Mouse (Mus musculus): ENCODE results near the gene Cdk5rap1. TPM values are rescaled to one million over a fixed set of nuclear protein-coding genes. Genes with fewer than 3 reads are reported as not detected.

Cdk5rap1 gene
- polyA plus RNA-seq (2015; fragmentation: Nextera tagmentation; extraction: Ambion mirVana), result 16.2 and 16.7 TPM in 2 replicates

- Histone ChIP-seq H3K9ac (replicated peaks; ENCODE audit: low read depth, low read length) (peak within 1 kb of the TSS; percentile 97), H3K27ac (ENCODE audit: low read length) (peak within 1 kb of the TSS; percentile 65), H3K27me3 (replicated peaks; ENCODE audit: control insufficient read depth, insufficient read depth, low read length) (no peaks in the 10 kb centered on the region), H3K36me3 (ENCODE audit: control insufficient read depth, insufficient read depth) (peaks cover 3% of the 10 kb centered on the region; the same call in 1 of the 2 replicates), H3K4me3 (replicated peaks; ENCODE audit: low read length) (peak within 1 kb of the TSS; percentile 90), H3K9me3 (ENCODE audit: control insufficient read depth, low read length) (no peaks in the 10 kb centered on the region), H3K4me2 (ENCODE audit: low read length) (peak within 1 kb of the TSS; percentile 80), H3K4me1 (replicated peaks; ENCODE audit: control insufficient read depth, insufficient read depth, low read length) (peaks cover 7% of the 10 kb centered on the region; the same call in 1 of the 2 replicates)
- peak; percentile 47 for ATAC-seq
- 13% methylated on average over 9 of the region's 9 CpGs for WGBS
Observed at GRCm38 (mm10) chr2:154372842-154373500, at the start of gene Cdk5rap1. TSS of gene Cdk5rap1 (minus strand) at chr2:154373010.

- H3K9me3 ChIP-seq (ENCODE audit: control insufficient read depth, low read length), result peaks cover 3% of the 10 kb centered on the region; the same call in 1 of the 2 replicates
- H3K27me3 ChIP-seq (replicated peaks; ENCODE audit: control insufficient read depth, insufficient read depth, low read length), result no peaks in the 10 kb centered on the region
- H3K36me3 ChIP-seq (ENCODE audit: control insufficient read depth, insufficient read depth), result no peaks in the 10 kb centered on the region
- H3K4me2 ChIP-seq (ENCODE audit: low read length), result no peak overlapping the region
- H3K27ac ChIP-seq (ENCODE audit: low read length), result peak overlapping the region; percentile 74
- H3K9ac ChIP-seq (replicated peaks; ENCODE audit: low read depth, low read length), result no peak overlapping the region
- peaks cover 35% of the 10 kb centered on the region for H3K4me1 ChIP-seq (replicated peaks; ENCODE audit: control insufficient read depth, insufficient read depth, low read length)
- no peak overlapping the region for H3K4me3 ChIP-seq (replicated peaks; ENCODE audit: low read length)
- 57% methylated on average over 5 of the region's 5 CpGs for WGBS
- ATAC-seq, result no peak
Observed at GRCm38 (mm10) chr2:154422181-154422580, 49.4 kb upstream of the Cdk5rap1 start.

- no peak overlapping the region for H3K4me3 ChIP-seq (replicated peaks; ENCODE audit: low read length)
- peaks cover 3% of the 10 kb centered on the region; the same call in 1 of the 2 replicates for H3K9me3 ChIP-seq (ENCODE audit: control insufficient read depth, low read length)
- H3K27me3 ChIP-seq (replicated peaks; ENCODE audit: control insufficient read depth, insufficient read depth, low read length), result no peaks in the 10 kb centered on the region
- peak overlapping the region; percentile 74 for H3K27ac ChIP-seq (ENCODE audit: low read length)
- peaks cover 27% of the 10 kb centered on the region for H3K4me1 ChIP-seq (replicated peaks; ENCODE audit: control insufficient read depth, insufficient read depth, low read length)
- no peaks in the 10 kb centered on the region for H3K36me3 ChIP-seq (ENCODE audit: control insufficient read depth, insufficient read depth)
- H3K4me2 ChIP-seq (ENCODE audit: low read length), result no peak overlapping the region
- 13% methylated on average over 7 of the region's 7 CpGs for WGBS
- peak; percentile 82 for ATAC-seq
- no peak overlapping the region for H3K9ac ChIP-seq (replicated peaks; ENCODE audit: low read depth, low read length)
Observed at GRCm38 (mm10) chr2:154420942-154421731, 48.3 kb upstream of the Cdk5rap1 start.

- Histone ChIP-seq H3K4me1 (replicated peaks; ENCODE audit: control insufficient read depth, insufficient read depth, low read length) (peaks cover 25% of the 10 kb centered on the region), H3K27ac (ENCODE audit: low read length) (peak overlapping the region; percentile 59), H3K9ac (replicated peaks; ENCODE audit: low read depth, low read length) (no peak overlapping the region), H3K27me3 (replicated peaks; ENCODE audit: control insufficient read depth, insufficient read depth, low read length) (no peaks in the 10 kb centered on the region), H3K9me3 (ENCODE audit: control insufficient read depth, low read length) (no peaks in the 10 kb centered on the region), H3K4me3 (replicated peaks; ENCODE audit: low read length) (no peak overlapping the region), H3K36me3 (ENCODE audit: control insufficient read depth, insufficient read depth) (no peaks in the 10 kb centered on the region), H3K4me2 (ENCODE audit: low read length) (no peak overlapping the region)
- 21% methylated on average over 9 of the region's 9 CpGs for WGBS
- peak; percentile 67; the same call in 1 of the 2 replicates for ATAC-seq
Observed at GRCm38 (mm10) chr2:154419631-154420515, 47.1 kb upstream of the Cdk5rap1 start.

- H3K4me3 ChIP-seq (replicated peaks; ENCODE audit: low read length), result no peak overlapping the region
- peaks cover 25% of the 10 kb centered on the region for H3K4me1 ChIP-seq (replicated peaks; ENCODE audit: control insufficient read depth, insufficient read depth, low read length)
- no peaks in the 10 kb centered on the region for H3K27me3 ChIP-seq (replicated peaks; ENCODE audit: control insufficient read depth, insufficient read depth, low read length)
- H3K9me3 ChIP-seq (ENCODE audit: control insufficient read depth, low read length), result no peaks in the 10 kb centered on the region
- no peak overlapping the region for H3K9ac ChIP-seq (replicated peaks; ENCODE audit: low read depth, low read length)
- no peaks in the 10 kb centered on the region for H3K36me3 ChIP-seq (ENCODE audit: control insufficient read depth, insufficient read depth)
- no peak overlapping the region for H3K27ac ChIP-seq (ENCODE audit: low read length)
- ATAC-seq, result no peak
- 94% methylated on average over 7 of the region's 7 CpGs for WGBS
- no peak overlapping the region for H3K4me2 ChIP-seq (ENCODE audit: low read length)
Observed at GRCm38 (mm10) chr2:154418001-154418400, 45.2 kb upstream of the Cdk5rap1 start.

- Histone ChIP-seq H3K36me3 (ENCODE audit: control insufficient read depth, insufficient read depth) (no peaks in the 10 kb centered on the region), H3K4me1 (replicated peaks; ENCODE audit: control insufficient read depth, insufficient read depth, low read length) (peaks cover 24% of the 10 kb centered on the region), H3K4me3 (replicated peaks; ENCODE audit: low read length) (no peak overlapping the region), H3K27ac (ENCODE audit: low read length) (no peak overlapping the region), H3K9ac (replicated peaks; ENCODE audit: low read depth, low read length) (no peak overlapping the region), H3K4me2 (ENCODE audit: low read length) (no peak overlapping the region), H3K9me3 (ENCODE audit: control insufficient read depth, low read length) (no peaks in the 10 kb centered on the region), H3K27me3 (replicated peaks; ENCODE audit: control insufficient read depth, insufficient read depth, low read length) (no peaks in the 10 kb centered on the region)
- no peak for ATAC-seq
- WGBS, result 11% methylated on average over 3 of the region's 3 CpGs
Observed at GRCm38 (mm10) chr2:154417107-154417506, 44.3 kb upstream of the Cdk5rap1 start.

GRCm38 (mm10) chr2:154412018-154412666 lies 39.3 kb upstream of the Cdk5rap1 start:
- Histone ChIP-seq H3K9me3 (ENCODE audit: control insufficient read depth, low read length) (no peaks in the 10 kb centered on the region), H3K36me3 (ENCODE audit: control insufficient read depth, insufficient read depth) (no peaks in the 10 kb centered on the region), H3K4me2 (ENCODE audit: low read length) (no peak overlapping the region), H3K4me1 (replicated peaks; ENCODE audit: control insufficient read depth, insufficient read depth, low read length) (peaks cover 9% of the 10 kb centered on the region), H3K9ac (replicated peaks; ENCODE audit: low read depth, low read length) (no peak overlapping the region), H3K27ac (ENCODE audit: low read length) (no peak overlapping the region), H3K4me3 (replicated peaks; ENCODE audit: low read length) (no peak overlapping the region), H3K27me3 (replicated peaks; ENCODE audit: control insufficient read depth, insufficient read depth, low read length) (no peaks in the 10 kb centered on the region)
- 68% methylated on average over 7 of the region's 7 CpGs for WGBS
- 0 out of 2 replicates have a peak, but pooled peaks have one; percentile 31 for ATAC-seq

- Histone ChIP-seq H3K27me3 (replicated peaks; ENCODE audit: control insufficient read depth, insufficient read depth, low read length) (no peaks in the 10 kb centered on the region), H3K27ac (ENCODE audit: low read length) (no peak overlapping the region), H3K9ac (replicated peaks; ENCODE audit: low read depth, low read length) (no peak overlapping the region), H3K36me3 (ENCODE audit: control insufficient read depth, insufficient read depth) (no peaks in the 10 kb centered on the region), H3K9me3 (ENCODE audit: control insufficient read depth, low read length) (no peaks in the 10 kb centered on the region), H3K4me2 (ENCODE audit: low read length) (no peak overlapping the region), H3K4me3 (replicated peaks; ENCODE audit: low read length) (no peak overlapping the region), H3K4me1 (replicated peaks; ENCODE audit: control insufficient read depth, insufficient read depth, low read length) (peaks cover 12% of the 10 kb centered on the region)
- 67% methylated on average over 2 of the region's 2 CpGs for WGBS
- ATAC-seq, result no peak
Observed at GRCm38 (mm10) chr2:154410355-154410754, 37.5 kb upstream of the Cdk5rap1 start.
